Mouse (Mus musculus) bone marrow macrophage, adult 2 months (primary cell): Measurements from ENCODE around the gene Chd6. TPM values are rescaled to one million over a fixed set of nuclear protein-coding genes. Genes with fewer than 3 reads are reported as not detected.

Source experiments
- H3K27ac ChIP-seq: 2 replicates; pipeline ENCODE4 v1.5.1; 2012; ENCODE audit warnings: low read depth, low read length; ENCODE audit not compliant: insufficient read depth
- H3K4me1 ChIP-seq: 2 replicates; pipeline ENCODE4 v1.6.1; 2012; ENCODE audit warnings: low read length; ENCODE audit not compliant: control insufficient read depth, insufficient read depth
- H3K4me3 ChIP-seq: 2 replicates; pipeline ENCODE4 v1.5.1; 2012; ENCODE audit warnings: mild to moderate bottlenecking, low read length, moderate library complexity; ENCODE audit not compliant: insufficient read depth
- CTCF ChIP-seq: IDR thresholded peaks from 2 replicates; pipeline ENCODE4 v1.5.1; 2012; ENCODE audit warnings: low read depth, mild to moderate bottlenecking, low read length, moderate library complexity
- POLR2A ChIP-seq: IDR thresholded peaks from 2 replicates; pipeline ENCODE4 v1.6.1; 2012; ENCODE audit warnings: mild to moderate bottlenecking, low read depth, low read length, borderline replicate concordance
- polyA plus RNA-seq: library from polyadenylated mRNA; stranded (reverse); fragments of >200 nt; gene quantifications from 2 replicates; pipeline ENCODE4 v1.2.4, GENCODE M21; 2012; ENCODE audit not compliant: missing spikeins, insufficient read depth, insufficient read length

Gene Chd6
- polyA plus RNA-seq, 1 experiment: 24.2 TPM

GRCm38 (mm10) chr2:160901656-160902412, 207.0 kb downstream of the Chd6 start:
- Histone ChIP-seq H3K4me1 (no peaks in the 10 kb centered on the region), H3K27ac (no peak overlapping the region), H3K4me3 (no peak overlapping the region)
- TF ChIP-seq POLR2A (no peak), CTCF (no peak)

Other genes with a start within 250 kb of the Chd6 start
- 4.9 and 6.1 TPM in 2 replicates for gene Zhx3, start 236.1 kb downstream of the Chd6 start, polyA plus RNA-seq
- gene Lpin3, start 228.4 kb downstream of the Chd6 start, polyA plus RNA-seq: not detected in 2 replicates
- not detected in 2 replicates for gene Emilin3, start 196.7 kb downstream of the Chd6 start, polyA plus RNA-seq